Mouse (Mus musculus) kidney, postnatal 0 days (tissue): ENCODE measurements around the gene Trim47. TPM values are rescaled to one million over a fixed set of nuclear protein-coding genes. Genes with fewer than 3 reads are reported as not detected.
"Not testable (repeated sequence)": the region's sequence is repeated elsewhere in the genome, so short reads cannot be mapped to it uniquely, and the experiment has no call there.

Experiments used
- ATAC-seq: fragments of 200-750 bp; cut with Nextera tagmentation; replicated peaks from 2 replicates; pipeline ENCODE4 v1.8.0; 2017; ENCODE audit warnings: low read depth, moderate number of reproducible peaks, moderate TSS enrichment, moderate library complexity; ENCODE audit not compliant: low FRiP score
- DNase-seq: peaks from one replicate; pipeline ENCODE4 v3.0.0-alpha.2; 2016; ENCODE audit warnings: low spot score
- H3K27ac ChIP-seq: fragments of 300-500 bp; sonication (generic); 2 replicates; pipeline ENCODE4 v1.5.1; 2014; ENCODE audit warnings: mild to moderate bottlenecking
- H3K27me3 ChIP-seq: fragments of 300-500 bp; sonication (generic); 2 replicates; pipeline ENCODE4 v1.6.1; 2014; ENCODE audit warnings: low read length, mixed read lengths; ENCODE audit not compliant: insufficient read depth
- H3K36me3 ChIP-seq: fragments of 300-500 bp; sonication (generic); 2 replicates; pipeline ENCODE4 v1.6.1; 2014; ENCODE audit warnings: low read length, mixed read lengths; ENCODE audit not compliant: insufficient read depth
- H3K4me1 ChIP-seq: fragments of 300-500 bp; sonication (generic); replicated peaks from 2 replicates; pipeline ENCODE4 v1.6.1; 2014; ENCODE audit warnings: antibody characterized with exemption, low read length, mixed read lengths; ENCODE audit not compliant: insufficient read depth
- H3K4me2 ChIP-seq: fragments of 300-500 bp; sonication (generic); 2 replicates; pipeline ENCODE4 v1.6.1; 2014; ENCODE audit warnings: mild to moderate bottlenecking, low read length, moderate library complexity, mixed read lengths
- H3K4me3 ChIP-seq: fragments of 300-500 bp; sonication (generic); replicated peaks from 2 replicates; pipeline ENCODE4 v1.5.1; 2014; ENCODE audit warnings: low read depth, low read length
- H3K9ac ChIP-seq: fragments of 300-500 bp; sonication (generic); 2 replicates; pipeline ENCODE4 v1.6.1; 2014; ENCODE audit warnings: low read depth, low read length
- H3K9me3 ChIP-seq: fragments of 300-500 bp; sonication (generic); replicated peaks from 2 replicates; pipeline ENCODE4 v1.6.1; 2016; ENCODE audit warnings: low read length, inconsistent platforms, mixed read lengths
- CTCF ChIP-seq: IDR thresholded peaks from 2 replicates; pipeline ENCODE4 v1.5.1; 2016; ENCODE audit warnings: antibody characterized with exemption, low read depth, mild to moderate bottlenecking, moderate library complexity
- WGBS: fragments of 180-500 bp; shearing (Covaris S2); extraction: QIAGEN DNeasy Blood & Tissue Kit; methylation state at CpG from one replicate; pipeline ENCODE4 v1.1.7; 2014; 5-methylcytosine and 5-hydroxymethylcytosine counted together
- polyA plus RNA-seq: library from polyadenylated mRNA; unstranded; fragments of >200 nt; fragmentation: Nextera tagmentation; extraction: Ambion mirVana; gene quantifications from 2 replicates; pipeline ENCODE4 v1.2.1, GENCODE M21; 2015

Trim47 gene
- polyA plus RNA-seq, 1 experiment from 2014 or later: 40.8 TPM

DNA sequence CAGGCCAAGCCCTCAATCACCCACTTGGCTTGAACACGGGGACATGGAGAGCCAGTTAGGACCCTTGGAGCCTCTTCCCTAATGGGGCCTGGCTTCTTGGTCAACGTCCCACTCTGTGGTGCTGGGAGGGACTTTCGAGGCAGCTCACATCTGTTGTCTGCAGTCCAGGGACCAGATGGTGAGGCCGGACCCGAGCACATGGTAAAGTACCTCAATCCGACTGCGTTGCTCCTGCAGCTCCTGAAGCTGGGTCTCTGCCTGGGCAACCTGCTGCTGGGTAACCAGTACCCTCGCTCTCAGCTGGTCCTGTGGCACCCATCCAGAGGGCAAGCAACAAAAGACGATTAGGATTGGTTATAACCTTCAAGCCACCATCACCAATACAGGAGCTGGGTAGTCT, 976 bp upstream of the Trim47 start:
- Histone ChIP-seq H3K4me2 (peak overlapping the region; percentile 46), H3K4me3 (no peak overlapping the region), H3K4me1 (peaks cover 11% of the 10 kb centered on the region), H3K36me3 (peaks cover 9% of the 10 kb centered on the region; the same call in 1 of the 2 replicates), H3K9me3 (no peaks in the 10 kb centered on the region), H3K9ac (no peak overlapping the region), H3K27me3 (no peaks in the 10 kb centered on the region), H3K27ac (peak overlapping the region; percentile 1; the same call in 1 of the 2 replicates)
- 61% methylated on average over 9 of the region's 9 CpGs for WGBS
- DNase-seq (no peak), ATAC-seq (no peak)
- no peak for TF ChIP-seq CTCF

DNA sequence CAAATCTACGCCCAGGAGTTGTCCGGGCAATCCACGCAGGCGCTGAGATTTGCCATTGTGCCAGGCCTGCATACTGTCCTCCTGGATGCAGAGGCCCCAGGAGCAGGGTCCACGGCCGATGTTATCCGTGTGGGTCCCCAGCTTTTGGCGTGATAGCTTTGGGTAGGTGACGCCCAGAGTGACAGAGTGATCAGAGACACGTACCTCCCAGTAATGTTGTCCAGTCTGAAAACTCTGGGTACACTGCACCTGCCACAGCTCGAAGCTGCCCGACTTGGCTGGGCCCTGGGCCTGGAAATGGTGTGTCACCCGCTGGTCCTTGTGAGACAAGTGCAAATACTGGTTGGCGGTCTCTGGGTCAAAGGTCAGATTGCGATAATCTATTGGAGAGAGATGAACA, 749 bp downstream of the Trim47 start:
- Histone ChIP-seq H3K9me3 (no peaks in the 10 kb centered on the region), H3K9ac (no peak overlapping the region), H3K4me2 (no peak overlapping the region), H3K4me3 (no peak overlapping the region), H3K36me3 (peaks cover 9% of the 10 kb centered on the region; the same call in 1 of the 2 replicates), H3K27me3 (no peaks in the 10 kb centered on the region), H3K4me1 (peaks cover 11% of the 10 kb centered on the region), H3K27ac (no peak overlapping the region)
- DNase-seq (no peak), ATAC-seq (no peak)
- WGBS: 94% methylated on average over 15 of the region's 15 CpGs
- no peak for TF ChIP-seq CTCF

- H3K4me2 ChIP-seq, H3K36me3 ChIP-seq, DNase-seq, H3K4me1 ChIP-seq, ATAC-seq, H3K27ac ChIP-seq, H3K27me3 ChIP-seq, H3K9ac ChIP-seq, H3K9me3 ChIP-seq, H3K4me3 ChIP-seq: not testable (repeated sequence)
- WGBS: 97% methylated on average over 8 of the region's 8 CpGs
Observed at GRCm38 (mm10) chr11:116121731-116122245, 5.2 kb downstream of the Trim47 start.

- TF ChIP-seq CTCF: peak; percentile 41; the same call in 1 of the 2 replicates
- H3K4me1 ChIP-seq: no peaks in the 10 kb centered on the region
- no peak overlapping the region for H3K9ac ChIP-seq
- no peaks in the 10 kb centered on the region for H3K9me3 ChIP-seq
- H3K27me3 ChIP-seq: no peaks in the 10 kb centered on the region
- H3K4me2 ChIP-seq: no peak overlapping the region
- DNase-seq (no peak), ATAC-seq (no peak)
- H3K4me3 ChIP-seq: no peak overlapping the region
- no peak overlapping the region for H3K27ac ChIP-seq
- no peaks in the 10 kb centered on the region; the same call in 1 of the 2 replicates for H3K36me3 ChIP-seq
Observed at GRCm38 (mm10) chr11:116117819-116118218, 9.2 kb downstream of the Trim47 start.

- H3K4me1 ChIP-seq: no peaks in the 10 kb centered on the region
- H3K27ac ChIP-seq: no peak overlapping the region
- H3K4me3 ChIP-seq: no peak overlapping the region
- no peaks in the 10 kb centered on the region for H3K9me3 ChIP-seq
- no peak for TF ChIP-seq CTCF
- DNase-seq (no peak), ATAC-seq (no peak)
- H3K36me3 ChIP-seq: no peaks in the 10 kb centered on the region
- no peak overlapping the region for H3K9ac ChIP-seq
- H3K4me2 ChIP-seq: no peak overlapping the region
- WGBS: 55% methylated on average over 12 of the region's 12 CpGs
- no peaks in the 10 kb centered on the region for H3K27me3 ChIP-seq
Observed at GRCm38 (mm10) chr11:116117241-116117640, 9.8 kb downstream of the Trim47 start.

- no peaks in the 10 kb centered on the region for H3K27me3 ChIP-seq
- peaks cover 20% of the 10 kb centered on the region; the same call in 1 of the 2 replicates for H3K4me1 ChIP-seq
- no peak overlapping the region for H3K27ac ChIP-seq
- H3K4me2 ChIP-seq: no peak overlapping the region
- ATAC-seq: no peak
- H3K9ac ChIP-seq: no peak overlapping the region
- no peaks in the 10 kb centered on the region for H3K36me3 ChIP-seq
- 89% methylated on average over 19 of the region's 19 CpGs for WGBS
- no peak for TF ChIP-seq CTCF
- DNase-seq: no peak
- no peak overlapping the region for H3K4me3 ChIP-seq
- no peaks in the 10 kb centered on the region for H3K9me3 ChIP-seq
Observed at GRCm38 (mm10) chr11:116111611-116112203, 15.3 kb downstream of the Trim47 start.
